Mouse (Mus musculus) stomach, postnatal 0 days (tissue): ENCODE results near the gene Col19a1.

Experiments
- CTCF ChIP-seq: IDR thresholded peaks from 2 replicates; pipeline ENCODE4 v1.5.1; 2016; ENCODE audit warnings: antibody characterized with exemption, low read depth, mild to moderate bottlenecking, moderate library complexity
- EP300 ChIP-seq: optimal IDR thresholded peaks from 2 replicates; pipeline ENCODE3; 2016; ENCODE audit warnings: antibody characterized with exemption

- TF ChIP-seq EP300 (no peak), CTCF (no peak)
Observed at GRCm38 (mm10) chr1:24244931-24245330, 342.3 kb downstream of the Col19a1 start.
